Mouse (Mus musculus): ENCODE data around the gene Idh1. TPM values are rescaled to one million over a fixed set of nuclear protein-coding genes. Genes with fewer than 3 reads are reported as not detected.
A peak's percentile ranks its signal among the peaks of the same experiment; 100 is the strongest.

Gene Idh1
- total RNA-seq, 2 experiments from 2014 or later = 322 to 834 TPM

DNA sequence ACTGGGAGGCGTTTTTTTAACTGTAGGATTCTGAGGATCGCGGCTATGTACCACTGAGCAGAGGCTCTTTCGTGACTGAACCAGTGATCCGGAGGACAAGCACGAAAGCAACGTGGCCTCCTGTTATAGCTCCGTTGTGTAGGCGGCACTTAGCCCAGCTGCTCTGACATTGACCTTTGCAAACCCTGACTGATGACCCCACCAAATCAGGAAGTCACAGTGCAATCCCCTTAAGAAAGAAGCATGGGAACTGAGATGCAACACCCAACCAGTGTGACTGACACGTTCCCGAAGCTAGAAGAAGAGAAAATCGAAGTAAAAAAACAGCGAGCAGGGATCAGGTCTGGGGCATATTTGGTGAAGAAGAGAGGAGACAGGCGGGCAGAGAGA is 73.5 kb downstream of the Idh1 start:
- peak; percentile 28 to 29 for DNase-seq

DNA sequence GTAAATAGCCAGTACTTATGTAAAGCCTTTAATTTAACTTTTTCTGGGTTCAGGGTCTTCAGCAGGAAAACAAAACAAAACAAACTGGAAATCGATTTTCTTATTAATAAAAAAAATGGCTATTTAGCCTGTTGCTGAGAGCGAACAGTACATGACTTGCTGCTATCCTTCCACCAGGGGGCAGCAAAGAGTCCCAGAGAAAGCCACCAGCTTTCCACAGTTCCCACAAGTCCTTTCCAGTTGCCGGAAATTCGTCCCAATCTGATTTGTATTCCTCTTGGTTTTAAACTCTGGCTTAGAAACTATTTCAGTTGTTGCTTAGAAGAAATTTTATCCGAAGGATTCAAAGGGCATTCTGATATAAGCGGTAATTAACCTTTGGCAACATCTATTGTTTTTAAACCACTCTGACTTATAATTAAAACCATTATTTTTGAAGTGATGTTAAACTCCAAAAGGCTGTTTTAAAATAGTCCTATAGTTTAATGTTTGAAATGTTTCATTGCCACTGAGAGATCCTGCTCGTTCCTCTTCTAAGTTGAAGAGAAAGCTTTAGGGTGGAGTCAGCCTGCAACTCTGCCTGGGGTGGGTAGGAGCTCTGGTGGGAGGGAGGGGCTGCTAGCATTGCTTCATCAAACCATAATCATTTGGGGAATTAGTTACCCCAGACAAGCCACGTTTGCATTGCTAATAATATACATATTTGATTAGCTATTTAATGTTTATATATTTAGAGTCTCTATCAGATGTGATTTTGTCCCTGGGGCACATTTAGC is 74.1 kb downstream of the Idh1 start:
- DNase-seq = peak; percentile 78 to 87

DNA sequence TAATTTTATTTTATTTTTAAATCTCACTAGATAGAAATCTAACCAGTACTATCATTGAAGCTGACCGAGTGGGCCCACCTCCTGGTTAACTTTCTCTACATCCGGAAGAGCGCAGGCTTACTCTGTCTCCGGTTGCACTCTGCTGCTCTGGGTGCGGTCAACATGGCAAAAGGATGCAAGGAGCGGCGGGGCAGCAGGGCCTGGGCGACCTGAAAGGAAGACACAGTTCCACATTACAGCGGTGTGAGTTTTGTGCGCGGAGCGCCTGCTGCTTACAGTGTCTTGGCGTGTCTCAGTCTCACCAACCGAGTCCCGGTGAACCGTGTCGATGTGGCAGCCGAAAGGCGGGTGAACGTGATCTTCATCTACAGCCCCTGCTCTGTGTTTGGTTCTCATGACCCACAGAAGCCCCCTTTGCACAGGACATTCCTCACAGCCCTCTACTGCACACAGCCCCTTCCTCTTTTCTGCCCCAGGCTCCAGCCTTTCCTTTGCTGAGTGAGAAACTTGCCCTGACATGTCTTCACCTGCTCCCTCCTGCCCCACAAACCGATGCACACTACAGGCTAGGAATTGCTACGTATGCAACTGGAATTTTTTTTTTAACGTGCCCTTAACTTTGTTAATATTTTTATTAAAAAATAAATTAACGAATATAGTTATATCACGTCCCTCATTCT is 76.4 kb downstream of the Idh1 start:
- DNase-seq = no peak

DNA sequence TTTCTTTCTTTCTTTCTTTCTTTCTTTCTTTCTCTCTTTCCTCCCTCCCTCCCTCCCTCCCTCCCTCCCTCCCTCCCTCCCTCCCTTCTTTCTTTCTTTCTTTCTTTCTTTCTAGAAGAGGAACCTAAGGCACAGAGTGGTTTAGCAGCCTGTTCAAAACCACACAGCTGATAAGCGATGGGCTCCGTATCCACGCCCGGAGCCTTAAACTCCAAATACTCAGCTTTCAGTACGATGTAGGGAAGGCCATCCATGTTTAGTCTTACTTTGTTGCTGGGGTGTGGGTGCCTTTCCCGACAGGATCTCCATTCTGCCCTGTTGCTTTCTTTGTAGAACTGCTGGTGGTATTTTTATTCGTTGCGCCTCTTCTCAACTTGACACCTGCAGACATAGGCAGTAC is 77.1 kb downstream of the Idh1 start:
- DNase-seq = no peak

Other genes starting within 250 kb of the Idh1 start
- 10 to 100 TPM; 15.1 to 26.7 TPM for gene Plekhm3, start 229.7 kb downstream of the Idh1 start, total RNA-seq (2021)
- 1,000 to 10,000 TPM in 1 of 2 experiments, 100 to 1,000 TPM in 1; 477 to 1,743 TPM for gene Akr1cl, start 153.7 kb downstream of the Idh1 start, total RNA-seq (2021)
- not detected for gene Cryge, start 135.4 kb downstream of the Idh1 start, total RNA-seq (2021)
- not detected for gene Crygd, start 123.0 kb downstream of the Idh1 start, total RNA-seq (2021)
- not detected for gene Crygc, start 112.8 kb downstream of the Idh1 start, total RNA-seq (2021)
- not detected for gene Crygb, start 104.2 kb downstream of the Idh1 start, total RNA-seq (2021)
- gene Cryga, start 83.1 kb downstream of the Idh1 start, total RNA-seq (2021) = not detected
- gene Gm28845, start 66.9 kb downstream of the Idh1 start, total RNA-seq (2021) = not detected
- gene D630023F18Rik, start 63.3 kb downstream of the Idh1 start, total RNA-seq (2021) = not detected
- gene Pikfyve, start 183 bp upstream of the Idh1 start, total RNA-seq (2021) = 10 to 100 TPM; 36.8 to 37.0 TPM
- gene Pth2r, start 95.6 kb upstream of the Idh1 start, total RNA-seq (2021) = not detected